Mouse (Mus musculus) embryonic fibroblast, embryonic 13.5 days (primary cell): ENCODE measurements around the gene Mcoln1.

Source experiments
- CTCF ChIP-seq: IDR thresholded peaks from 2 replicates; pipeline ENCODE4 v1.5.1; 2011; ENCODE audit warnings: mild to moderate bottlenecking, control low read depth, low read length, moderate library complexity, borderline replicate concordance; ENCODE audit not compliant: insufficient read depth
- POLR2A ChIP-seq: IDR thresholded peaks from 2 replicates; pipeline ENCODE4 v1.6.1; 2011; ENCODE audit warnings: low read depth, mild to moderate bottlenecking, control low read depth, low read length, moderate library complexity

- TF ChIP-seq POLR2A = no peak
- no peak for TF ChIP-seq CTCF
Observed at GRCm38 (mm10) chr8:3496428-3496748, 3.9 kb upstream of the Mcoln1 start.
